ENCODE assay signal across 28 mouse cellular contexts in the genomic region with DNA sequence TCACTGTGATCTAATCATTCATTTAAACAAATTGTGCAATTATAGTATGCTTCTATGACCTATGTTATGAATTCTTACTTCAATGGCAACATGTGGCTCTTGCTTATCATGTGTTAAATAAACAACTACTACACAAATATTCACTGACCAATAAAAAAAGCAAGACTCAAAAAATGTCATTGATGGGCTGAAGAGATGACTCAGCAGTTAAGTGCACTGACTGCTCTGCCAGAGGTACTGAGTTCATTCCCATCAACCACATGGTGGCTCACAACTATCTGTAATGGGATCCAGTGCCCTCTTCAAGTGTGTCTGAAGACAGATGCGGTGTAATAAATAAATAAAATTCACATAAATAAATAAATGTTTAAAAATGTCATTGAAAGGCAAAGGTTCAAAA. TPM values are rescaled to one million over a fixed set of nuclear protein-coding genes. Genes with fewer than 3 reads are reported as not detected.
A peak's percentile ranks its signal among the peaks of the same experiment; 100 is the strongest.
DNase-seq lines count a peak whose midpoint lies in the region; ATAC-seq and TF ChIP-seq lines count a peak whose summit lies in the region.
"Had no signal": no experiment of that assay in that cellular context is flagged by ENCODE, and none has a peak within 500 bp of the region (broad histone marks: within the 10 kb centered on the region; RNA-seq: fewer than 3 reads in every experiment).

No protein-coding gene starts in this region.

- no peak for TF ChIP-seq EP300 in CH12.LX (IDR thresholded peaks at IDR 0.05; ENCODE audit: low read length)

- dilution Hi-C loops in CH12.LX (cut with MboI; ENCODE audit: extremely low pct_ligation_motif_present, extremely low pct_unique_long_range_greater_than_20kb, low sequenced_read_pairs): no loop called here

- no peak for TF ChIP-seq CTCF in CH12.LX (conservative IDR thresholded peaks at IDR 0.05 in 1 of 2, IDR thresholded peaks at IDR 0.05 in 1 of 2; ENCODE audit: low read depth in 2 of 2, low read length in 2 of 2)

- H3K9ac ChIP-seq in CH12.LX (ENCODE audit: insufficient read depth, low read depth) (no peak overlapping the region), ES-E14 (ENCODE audit: insufficient read depth, low read depth, low read length, poor library complexity, severe bottlenecking) (no peak overlapping the region)
- H3K9ac ChIP-seq in heart, embryonic 11.5 days (ENCODE audit: low read depth, low read length): no peak overlapping the region
- no peak overlapping the region for H3K9ac ChIP-seq in liver, embryonic 11.5 days (ENCODE audit: low read depth, low read length)

- no peak for TF ChIP-seq POLR2A in CH12.LX (IDR thresholded peaks at IDR 0.05; ENCODE audit: low read depth, low read length)

- H3K9me3 ChIP-seq in CH12.LX (replicated peaks; ENCODE audit: low read length) (no peaks in the 10 kb centered on the region), ES-E14 (ENCODE audit: control insufficient read depth, insufficient read depth, low read depth, low read length) (no peaks in the 10 kb centered on the region)
- H3K9me3 ChIP-seq in heart, embryonic 11.5 days (replicated peaks; ENCODE audit: control insufficient read depth, low read length): no peaks in the 10 kb centered on the region; the same call in none of the 2 replicates
- no peaks in the 10 kb centered on the region for H3K9me3 ChIP-seq in liver, embryonic 11.5 days (ENCODE audit: control insufficient read depth, low read length)
- H3K9me3 ChIP-seq: G1E had no signal

- no peak overlapping the region for H3K4me3 ChIP-seq in CH12.LX (replicated peaks in 1 of 3; ENCODE audit: low read depth in 2 of 3, low read length in 2 of 3, poor library complexity in 1 of 3)
- H3K4me3 ChIP-seq in ES-E14 (ENCODE audit: insufficient read depth in 1 of 2, low read depth in 1 of 2, low read length in 2 of 2, poor library complexity in 1 of 2, severe bottlenecking in 1 of 2): no peak overlapping the region
- H3K4me3 ChIP-seq in heart, embryonic 11.5 days (ENCODE audit: low read depth, low read length): no peak overlapping the region
- no peak overlapping the region for H3K4me3 ChIP-seq in liver, embryonic 11.5 days (ENCODE audit: low read depth, low read length)

- WGBS in heart, embryonic 11.5 days (ENCODE audit: insufficient replicate concordance): 75% methylated on average over 1 of the region's 1 CpGs
- 92% methylated on average over 1 of the region's 1 CpGs for WGBS in liver, embryonic 11.5 days

- H3K36me3 ChIP-seq in CH12.LX (replicated peaks in 1 of 2; ENCODE audit: control insufficient read depth in 1 of 2, insufficient read depth in 1 of 2, low read length in 1 of 2) (no peaks in the 10 kb centered on the region), ES-E14 (ENCODE audit: control insufficient read depth, insufficient read depth, low read length, poor library complexity, severe bottlenecking) (no peaks in the 10 kb centered on the region)
- no peaks in the 10 kb centered on the region for H3K36me3 ChIP-seq in heart, embryonic 11.5 days (ENCODE audit: control insufficient read depth, insufficient read depth, low read length)
- H3K36me3 ChIP-seq in liver, embryonic 11.5 days (ENCODE audit: control insufficient read depth, insufficient read depth, low read length): no peaks in the 10 kb centered on the region
- H3K36me3 ChIP-seq: G1E had no signal

- no peak for ATAC-seq in heart, embryonic 11.5 days (replicated peaks; ENCODE audit: insufficient number of reproducible peaks, low FRiP score, low TSS enrichment)
- ATAC-seq in liver, embryonic 11.5 days (replicated peaks; ENCODE audit: low FRiP score): no peak
- ATAC-seq in megakaryocyte-erythroid progenitor cell, adult 5-6 weeks (replicated peaks; ENCODE audit: low FRiP score, low TSS enrichment, poor library complexity, severe bottlenecking): no peak
- ATAC-seq: activated CD4-positive, CD25-positive, alpha-beta regulatory T cell, adult 4 months; CD4-positive, CD25-positive, alpha-beta regulatory T cell, adult 4 months; Patski had no signal

- H3K4me2 ChIP-seq in CH12.LX (ENCODE audit: insufficient read depth, low read depth, poor library complexity, severe bottlenecking): no peak overlapping the region
- no peak overlapping the region for H3K4me2 ChIP-seq in heart, embryonic 11.5 days
- no peak overlapping the region for H3K4me2 ChIP-seq in liver, embryonic 11.5 days

- peak; percentile 10 for DNase-seq in 416B (ENCODE audit: low read depth)
- no peak for DNase-seq in CH12.LX (ENCODE audit: extremely low read depth)
- DNase-seq in ES-E14 (ENCODE audit: low read depth, low spot score): no peak
- no peak for DNase-seq in liver, embryonic 11.5 days (ENCODE audit: low spot score)
- DNase-seq: adrenal gland, adult 2 months; adrenal gland, adult 8-10 months; adrenal gland, postnatal 10 days; adrenal gland, postnatal 14 days; adrenal gland, postnatal 25 days; adrenal gland, postnatal 36 days; B cell, adult 2 months; cerebellum, adult 11 months; cerebellum, adult 11-12 months; cerebellum, adult 18-20 months; cerebellum, adult 2 months; cerebellum, adult 8-10 months; cerebellum, adult 9-10 months had no signal

- no peaks in the 10 kb centered on the region for H3K27me3 ChIP-seq in CH12.LX (replicated peaks)
- H3K27me3 ChIP-seq in heart, embryonic 11.5 days (ENCODE audit: control insufficient read depth, insufficient read depth, low read length): no peaks in the 10 kb centered on the region
- H3K27me3 ChIP-seq in liver, embryonic 11.5 days (replicated peaks; ENCODE audit: control insufficient read depth, insufficient read depth, low read length): no peaks in the 10 kb centered on the region

- H3K4me1 ChIP-seq in CH12.LX (ENCODE audit: control insufficient read depth in 1 of 2, insufficient read depth in 2 of 2): no peaks in the 10 kb centered on the region
- H3K4me1 ChIP-seq in ES-E14 (ENCODE audit: control insufficient read depth in 2 of 2, insufficient read depth in 2 of 2, low read length in 2 of 2, poor library complexity in 1 of 2): no peaks in the 10 kb centered on the region
- no peaks in the 10 kb centered on the region for H3K4me1 ChIP-seq in heart, embryonic 11.5 days (ENCODE audit: control insufficient read depth, insufficient read depth, low read length)
- no peaks in the 10 kb centered on the region for H3K4me1 ChIP-seq in liver, embryonic 11.5 days (replicated peaks; ENCODE audit: control insufficient read depth, insufficient read depth, low read length)

- no peaks in the 10 kb centered on the region for H3K79me2 ChIP-seq in CH12.LX (replicated peaks; ENCODE audit: control insufficient read depth, extremely low read depth, insufficient read depth, poor library complexity, severe bottlenecking)

- in situ Hi-C loops in CH12.LX (cut with MboI; ENCODE audit: low pct_ligation_motif_present, low pct_unique_long_range_greater_than_20kb, low sequenced_read_pairs) (no loop called here), ES-E14 (cut with MboI; ENCODE audit: low sequenced_read_pairs in 2 of 2, unreplicated experiment in 2 of 2) (no loop called here)

- H3K27ac ChIP-seq in CH12.LX (ENCODE audit: insufficient read depth, low read depth) (no peak overlapping the region), ES-E14 (ENCODE audit: insufficient read depth, low read depth, low read length, poor library complexity, severe bottlenecking) (no peak overlapping the region)
- H3K27ac ChIP-seq in heart, embryonic 11.5 days (ENCODE audit: low read depth, low read length): no peak overlapping the region
- H3K27ac ChIP-seq in liver, embryonic 11.5 days (ENCODE audit: low read depth, low read length): no peak overlapping the region

- no peak for TF ChIP-seq RAD21 in CH12.LX (IDR thresholded peaks at IDR 0.05; ENCODE audit: low read depth, low read length)

TF ChIP-seq in ES-E14, 5 proteins besides CTCF, POLR2A, EP300 and RAD21 (continues in another document):
- TF ChIP-seq HCFC1 (IDR thresholded peaks at IDR 0.05; ENCODE audit: borderline replicate concordance, insufficient read depth, low read length): no peak

RNA-seq across cellular contexts. Expression of a gene that starts 3.8 kb away (rescaled TPM):
- total RNA-seq in CH12.LX (2012; rRNA removed): not detected in 2 replicates
- total RNA-seq in CH12.LX (2014; rRNA removed): not detected in 2 replicates
- polyA plus RNA-seq in CH12.LX (2012; ENCODE audit: insufficient read length, low read depth): not detected in 2 replicates
- not detected in 2 replicates for total RNA-seq in ES-E14 (2012; rRNA removed)
- not detected in 2 replicates for polyA plus RNA-seq in heart, embryonic 11.5 days (2014; fragmentation: Nextera tagmentation; extraction: Ambion mirVana)
- not detected in 2 replicates for polyA plus RNA-seq in liver, embryonic 11.5 days (2014; fragmentation: Nextera tagmentation; extraction: Ambion mirVana)
- not detected in 2 replicates for total RNA-seq in megakaryocyte-erythroid progenitor cell, adult 5-6 weeks (2014; fragmentation: Nextera tagmentation)
- not detected in 2 replicates for total RNA-seq in megakaryocyte-erythroid progenitor cell, adult 5-6 weeks (2017)
- total RNA-seq: adrenal gland, adult 18-20 months; adrenal gland, adult 2 months; adrenal gland, adult 8-10 months; adrenal gland, postnatal 10 days; adrenal gland, postnatal 14 days; adrenal gland, postnatal 25 days; adrenal gland, postnatal 36 days; adrenal gland, postnatal 4 days; G1E; MEL had no signal
- polyA plus RNA-seq: activated CD4-positive, CD25-positive, alpha-beta regulatory T cell, adult 4 months; adrenal gland, adult 2 months; brain, embryonic 14.5 days; C2C12; CD4-positive, CD25-positive, alpha-beta regulatory T cell, adult 4 months; cerebellum, adult 2 months; G1E; Patski had no signal

RNA-seq across cellular contexts. Expression of a gene that starts 12.7 kb away (rescaled TPM):
- total RNA-seq in CH12.LX (2012; rRNA removed): not detected in 2 replicates
- not detected in 2 replicates for total RNA-seq in CH12.LX (2014; rRNA removed)
- not detected in 2 replicates for polyA plus RNA-seq in CH12.LX (2012; ENCODE audit: insufficient read length, low read depth)
- not detected in 2 replicates for total RNA-seq in ES-E14 (2012; rRNA removed)
- not detected in 2 replicates for polyA plus RNA-seq in heart, embryonic 11.5 days (2014; fragmentation: Nextera tagmentation; extraction: Ambion mirVana)
- not detected in 2 replicates for polyA plus RNA-seq in liver, embryonic 11.5 days (2014; fragmentation: Nextera tagmentation; extraction: Ambion mirVana)
- not detected in 2 replicates for total RNA-seq in megakaryocyte-erythroid progenitor cell, adult 5-6 weeks (2014; fragmentation: Nextera tagmentation)
- total RNA-seq in megakaryocyte-erythroid progenitor cell, adult 5-6 weeks (2017): not detected in 2 replicates
- total RNA-seq: adrenal gland, adult 18-20 months; adrenal gland, adult 2 months; adrenal gland, adult 8-10 months; adrenal gland, postnatal 10 days; adrenal gland, postnatal 14 days; adrenal gland, postnatal 25 days; adrenal gland, postnatal 36 days; adrenal gland, postnatal 4 days; G1E; MEL had no signal
- polyA plus RNA-seq: activated CD4-positive, CD25-positive, alpha-beta regulatory T cell, adult 4 months; adrenal gland, adult 2 months; brain, embryonic 14.5 days; C2C12; CD4-positive, CD25-positive, alpha-beta regulatory T cell, adult 4 months; cerebellum, adult 2 months; G1E; Patski had no signal

RNA-seq across cellular contexts. Expression of a gene that starts 33.5 kb away (rescaled TPM):
- total RNA-seq in CH12.LX (2012; rRNA removed) (not detected in 2 replicates), CH12.LX (2014; rRNA removed) (not detected in 2 replicates), ES-E14 (2012; rRNA removed) (not detected in 2 replicates)
- polyA plus RNA-seq in CH12.LX (2012; ENCODE audit: insufficient read length, low read depth): not detected in 2 replicates
- polyA plus RNA-seq in heart, embryonic 11.5 days (2014; fragmentation: Nextera tagmentation; extraction: Ambion mirVana): not detected in 2 replicates
- polyA plus RNA-seq in liver, embryonic 11.5 days (2014; fragmentation: Nextera tagmentation; extraction: Ambion mirVana): not detected in 2 replicates
- not detected in 2 replicates for total RNA-seq in megakaryocyte-erythroid progenitor cell, adult 5-6 weeks (2014; fragmentation: Nextera tagmentation)
- total RNA-seq in megakaryocyte-erythroid progenitor cell, adult 5-6 weeks (2017): not detected in 2 replicates
- total RNA-seq: adrenal gland, adult 18-20 months; adrenal gland, adult 2 months; adrenal gland, adult 8-10 months; adrenal gland, postnatal 10 days; adrenal gland, postnatal 14 days; adrenal gland, postnatal 25 days; adrenal gland, postnatal 36 days; adrenal gland, postnatal 4 days; MEL had no signal
- polyA plus RNA-seq: activated CD4-positive, CD25-positive, alpha-beta regulatory T cell, adult 4 months; adrenal gland, adult 2 months; brain, embryonic 14.5 days; C2C12; CD4-positive, CD25-positive, alpha-beta regulatory T cell, adult 4 months; cerebellum, adult 2 months; G1E; Patski had no signal

RNA-seq across cellular contexts. Expression of a gene that starts 55.4 kb away (rescaled TPM):
- total RNA-seq in CH12.LX (2012; rRNA removed) (not detected in 2 replicates), CH12.LX (2014; rRNA removed) (not detected in 2 replicates), ES-E14 (2012; rRNA removed) (0.32 and 0.80 TPM in 2 replicates)
- polyA plus RNA-seq in CH12.LX (2012; ENCODE audit: insufficient read length, low read depth): 0.07 TPM in 1 of 2 replicates, not detected in the other
- polyA plus RNA-seq in heart, embryonic 11.5 days (2014; fragmentation: Nextera tagmentation; extraction: Ambion mirVana): 0.01 TPM in 1 of 2 replicates, not detected in the other
- not detected in 2 replicates for polyA plus RNA-seq in liver, embryonic 11.5 days (2014; fragmentation: Nextera tagmentation; extraction: Ambion mirVana)
- total RNA-seq in megakaryocyte-erythroid progenitor cell, adult 5-6 weeks (2014; fragmentation: Nextera tagmentation): not detected in 2 replicates
- total RNA-seq in megakaryocyte-erythroid progenitor cell, adult 5-6 weeks (2017): not detected in 2 replicates
- polyA plus RNA-seq: adrenal gland, adult 2 months; brain, embryonic 14.5 days; cerebellum, adult 2 months; G1E had no signal
